Mouse (Mus musculus) CH12.LX (cell line): ENCODE results near the gene Rfx2.

Experiments
- CHD2 ChIP-seq: IDR thresholded peaks from 2 replicates; pipeline ENCODE4 v1.6.1; 2011; ENCODE audit warnings: low read length, improper control_type of control experiment
- CTCF ChIP-seq, 2 experiments: IDR thresholded peaks in 1 of 2; conservative IDR thresholded peaks in 1 of 2; 2 replicates each; pipeline ENCODE4 v1.5.1; 2011 to 2012; ENCODE audit warnings: low read depth in 2 of 2, low read length in 2 of 2, improper control_type of control experiment in 1 of 2, inconsistent platforms in 1 of 2, mild to moderate bottlenecking in 1 of 2, moderate library complexity in 1 of 2
- E2F4 ChIP-seq: IDR thresholded peaks from 2 replicates; pipeline ENCODE4 v1.6.1; 2011; ENCODE audit warnings: low read depth, low read length, improper control_type of control experiment; ENCODE audit not compliant: insufficient replicate concordance
- KAT2A ChIP-seq: IDR thresholded peaks from 2 replicates; pipeline ENCODE4 v1.6.1; 2012; ENCODE audit warnings: low read length, improper control_type of control experiment, inconsistent platforms; ENCODE audit not compliant: insufficient replicate concordance
- MAFK ChIP-seq: IDR thresholded peaks from 2 replicates; pipeline ENCODE4 v1.6.1; 2011; ENCODE audit warnings: low read length, improper control_type of control experiment; ENCODE audit not compliant: insufficient replicate concordance
- MAX ChIP-seq: IDR thresholded peaks from 2 replicates; pipeline ENCODE4 v1.6.1; 2011; ENCODE audit warnings: low read length, improper control_type of control experiment
- POLR2A ChIP-seq: IDR thresholded peaks from 2 replicates; pipeline ENCODE4 v1.6.1; 2011; ENCODE audit warnings: low read depth, mild to moderate bottlenecking, improper control_type of control experiment, low read length
- TBP ChIP-seq: conservative IDR thresholded peaks from 2 replicates; pipeline ENCODE4 v1.6.1; 2011; ENCODE audit warnings: low read depth, low read length, improper control_type of control experiment
- USF1 ChIP-seq: IDR thresholded peaks from 2 replicates; pipeline ENCODE4 v1.6.1; 2014; ENCODE audit warnings: low read depth, mild to moderate bottlenecking, inconsistent platforms, low read length, improper control_type of control experiment
- ZC3H11A ChIP-seq: IDR thresholded peaks from 2 replicates; pipeline ENCODE4 v1.6.1; 2012; ENCODE audit warnings: low read depth, mild to moderate bottlenecking, inconsistent platforms, low read length, improper control_type of control experiment
- ZNF384 ChIP-seq: IDR thresholded peaks from 2 replicates; pipeline ENCODE4 v1.6.1; 2012; ENCODE audit warnings: low read depth, low read length, improper control_type of control experiment, inconsistent platforms

GRCm38 (mm10) chr17:56848785-56849184 is 18.0 kb upstream of the Rfx2 start:
- no peak for TF ChIP-seq ZC3H11A
- no peak for TF ChIP-seq ZNF384
- no peak for TF ChIP-seq CTCF (conservative IDR thresholded peaks at IDR 0.05 in 1 of 2, IDR thresholded peaks at IDR 0.05 in 1 of 2; ENCODE audit: low read depth in 2 of 2, low read length in 2 of 2)
- no peak for TF ChIP-seq POLR2A
- TF ChIP-seq USF1: no peak
- TF ChIP-seq E2F4: no peak
- TF ChIP-seq TBP: no peak
- TF ChIP-seq MAX: no peak
- TF ChIP-seq CHD2: no peak
- TF ChIP-seq MAFK: no peak
- TF ChIP-seq KAT2A: no peak
